Mouse (Mus musculus): ENCODE data around the gene Snd1. TPM values are rescaled to one million over a fixed set of nuclear protein-coding genes. Genes with fewer than 3 reads are reported as not detected.
A peak's percentile ranks its signal among the peaks of the same experiment; 100 is the strongest.

Snd1 gene
- polyA plus RNA-seq, 1 experiment: 155 TPM

- Histone ChIP-seq H3K36me3 (ENCODE audit: control insufficient read depth, insufficient read depth) (no peaks in the 10 kb centered on the region), H3K79me3 (ENCODE audit: low read depth) (no peaks in the 10 kb centered on the region), H3K4me3 (ENCODE audit: insufficient read depth, poor library complexity, severe bottlenecking) (no peak overlapping the region), H3K79me2 (ENCODE audit: control insufficient read depth, insufficient read depth) (no peaks in the 10 kb centered on the region), H3ac (ENCODE audit: control insufficient read depth, insufficient read length, low read depth) (no peak overlapping the region), H3K27me3 (ENCODE audit: control insufficient read depth, insufficient read depth, insufficient read length) (no peaks in the 10 kb centered on the region)
- TF ChIP-seq CTCF (IDR thresholded peaks at IDR 0.05; ENCODE audit: control insufficient read depth, insufficient read depth, insufficient read length): no peak
- no peak for TF ChIP-seq MYOD1 (IDR thresholded peaks at IDR 0.05; ENCODE audit: control insufficient read depth, insufficient read length, low read depth)
- TF ChIP-seq MYOG (IDR thresholded peaks at IDR 0.05; ENCODE audit: control insufficient read depth, extremely low read depth, insufficient read length): no peak
- TF ChIP-seq FOSL1 (IDR thresholded peaks at IDR 0.05; ENCODE audit: insufficient read depth, low read length, poor library complexity, severe bottlenecking): no peak
- no peak for TF ChIP-seq USF1 (IDR thresholded peaks at IDR 0.05; ENCODE audit: low read depth)
- TF ChIP-seq MAX (IDR thresholded peaks at IDR 0.05): no peak
- TF ChIP-seq CEBPB (IDR thresholded peaks at IDR 0.05; ENCODE audit: low read depth): no peak
Measured at GRCm38 (mm10) chr6:28905301-28905700, 430.4 kb downstream of the Snd1 start.

- H3K36me3 ChIP-seq (ENCODE audit: control insufficient read depth, insufficient read depth): no peaks in the 10 kb centered on the region
- no peaks in the 10 kb centered on the region for H3K27me3 ChIP-seq (ENCODE audit: control insufficient read depth, insufficient read depth, insufficient read length)
- no peak for TF ChIP-seq MYOD1 (IDR thresholded peaks at IDR 0.05; ENCODE audit: control insufficient read depth, insufficient read length, low read depth)
- TF ChIP-seq CEBPB (IDR thresholded peaks at IDR 0.05; ENCODE audit: low read depth): no peak
- no peak for TF ChIP-seq CTCF (IDR thresholded peaks at IDR 0.05; ENCODE audit: control insufficient read depth, insufficient read depth, insufficient read length)
- no peak for TF ChIP-seq FOSL1 (IDR thresholded peaks at IDR 0.05; ENCODE audit: insufficient read depth, low read length, poor library complexity, severe bottlenecking)
- TF ChIP-seq USF1 (IDR thresholded peaks at IDR 0.05; ENCODE audit: low read depth): peak; percentile 45
- TF ChIP-seq MYOG (IDR thresholded peaks at IDR 0.05; ENCODE audit: control insufficient read depth, extremely low read depth, insufficient read length): no peak
- no peak for TF ChIP-seq MAX (IDR thresholded peaks at IDR 0.05)
- H3ac ChIP-seq (ENCODE audit: control insufficient read depth, insufficient read length, low read depth): no peak overlapping the region
- H3K4me3 ChIP-seq (ENCODE audit: insufficient read depth, poor library complexity, severe bottlenecking): no peak overlapping the region
- H3K79me2 ChIP-seq (ENCODE audit: control insufficient read depth, insufficient read depth): no peaks in the 10 kb centered on the region
- H3K79me3 ChIP-seq (ENCODE audit: low read depth): no peaks in the 10 kb centered on the region
Measured at GRCm38 (mm10) chr6:28909866-28910265, 434.9 kb downstream of the Snd1 start.

GRCm38 (mm10) chr6:28914981-28915380 lies 440.0 kb downstream of the Snd1 start:
- Histone ChIP-seq H3K4me3 (ENCODE audit: insufficient read depth, poor library complexity, severe bottlenecking) (no peak overlapping the region), H3K36me3 (ENCODE audit: control insufficient read depth, insufficient read depth) (no peaks in the 10 kb centered on the region), H3K27me3 (ENCODE audit: control insufficient read depth, insufficient read depth, insufficient read length) (peaks cover 12% of the 10 kb centered on the region), H3K79me3 (ENCODE audit: low read depth) (no peaks in the 10 kb centered on the region), H3ac (ENCODE audit: control insufficient read depth, insufficient read length, low read depth) (no peak overlapping the region), H3K79me2 (ENCODE audit: control insufficient read depth, insufficient read depth) (no peaks in the 10 kb centered on the region)
- no peak for TF ChIP-seq MYOG (IDR thresholded peaks at IDR 0.05; ENCODE audit: control insufficient read depth, extremely low read depth, insufficient read length)
- no peak for TF ChIP-seq MAX (IDR thresholded peaks at IDR 0.05)
- TF ChIP-seq MYOD1 (IDR thresholded peaks at IDR 0.05; ENCODE audit: control insufficient read depth, insufficient read length, low read depth): no peak
- TF ChIP-seq FOSL1 (IDR thresholded peaks at IDR 0.05; ENCODE audit: insufficient read depth, low read length, poor library complexity, severe bottlenecking): no peak
- TF ChIP-seq CTCF (IDR thresholded peaks at IDR 0.05; ENCODE audit: control insufficient read depth, insufficient read depth, insufficient read length): no peak
- no peak for TF ChIP-seq CEBPB (IDR thresholded peaks at IDR 0.05; ENCODE audit: low read depth)
- no peak for TF ChIP-seq USF1 (IDR thresholded peaks at IDR 0.05; ENCODE audit: low read depth)

DNA sequence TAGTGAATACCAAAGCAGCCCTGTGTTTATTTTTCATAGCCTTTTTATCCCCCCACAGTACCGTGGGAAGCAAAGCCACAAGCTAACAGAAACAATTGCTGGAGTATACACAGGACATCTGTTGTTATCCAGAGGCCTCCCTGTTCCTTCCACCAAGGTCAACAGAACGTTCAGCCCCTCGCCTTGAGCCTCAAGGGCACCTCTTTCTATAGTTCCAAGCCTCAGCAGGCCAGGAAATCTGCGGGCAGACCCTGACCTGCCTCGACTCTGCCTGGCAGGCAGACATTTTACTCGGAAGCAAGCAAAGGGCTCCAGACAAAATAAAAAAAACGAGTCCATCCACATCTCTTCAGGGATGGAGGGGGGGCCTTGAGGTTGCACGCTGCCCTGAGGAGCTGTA lies 441.7 kb downstream of the Snd1 start:
- H3K79me3 ChIP-seq (ENCODE audit: low read depth): no peaks in the 10 kb centered on the region
- H3K36me3 ChIP-seq (ENCODE audit: control insufficient read depth, insufficient read depth): no peaks in the 10 kb centered on the region
- peaks cover 15% of the 10 kb centered on the region for H3K27me3 ChIP-seq (ENCODE audit: control insufficient read depth, insufficient read depth, insufficient read length)
- no peaks in the 10 kb centered on the region for H3K79me2 ChIP-seq (ENCODE audit: control insufficient read depth, insufficient read depth)
- no peak overlapping the region for H3K4me3 ChIP-seq (ENCODE audit: insufficient read depth, poor library complexity, severe bottlenecking)
- TF ChIP-seq CTCF (IDR thresholded peaks at IDR 0.05; ENCODE audit: control insufficient read depth, insufficient read depth, insufficient read length) (no peak), USF1 (IDR thresholded peaks at IDR 0.05; ENCODE audit: low read depth) (no peak), MYOD1 (IDR thresholded peaks at IDR 0.05; ENCODE audit: control insufficient read depth, insufficient read length, low read depth) (no peak), CEBPB (IDR thresholded peaks at IDR 0.05; ENCODE audit: low read depth) (no peak), MYOG (IDR thresholded peaks at IDR 0.05; ENCODE audit: control insufficient read depth, extremely low read depth, insufficient read length) (no peak), FOSL1 (IDR thresholded peaks at IDR 0.05; ENCODE audit: insufficient read depth, low read length, poor library complexity, severe bottlenecking) (no peak), MAX (IDR thresholded peaks at IDR 0.05) (no peak)
- H3ac ChIP-seq (ENCODE audit: control insufficient read depth, insufficient read length, low read depth): no peak overlapping the region

- H3K27me3 ChIP-seq (ENCODE audit: control insufficient read depth, insufficient read depth, insufficient read length): peaks cover 31% of the 10 kb centered on the region
- no peaks in the 10 kb centered on the region for H3K79me2 ChIP-seq (ENCODE audit: control insufficient read depth, insufficient read depth)
- no peaks in the 10 kb centered on the region for H3K36me3 ChIP-seq (ENCODE audit: control insufficient read depth, insufficient read depth)
- no peak for TF ChIP-seq USF1 (IDR thresholded peaks at IDR 0.05; ENCODE audit: low read depth)
- H3K79me3 ChIP-seq (ENCODE audit: low read depth): no peaks in the 10 kb centered on the region
- H3K4me3 ChIP-seq (ENCODE audit: insufficient read depth, poor library complexity, severe bottlenecking): no peak overlapping the region
- no peak overlapping the region for H3ac ChIP-seq (ENCODE audit: control insufficient read depth, insufficient read length, low read depth)
Measured at GRCm38 (mm10) chr6:28919346-28919745, 444.4 kb downstream of the Snd1 start.

GRCm38 (mm10) chr6:28922371-28922770 lies 447.4 kb downstream of the Snd1 start:
- no peak overlapping the region for H3K4me3 ChIP-seq (ENCODE audit: insufficient read depth, poor library complexity, severe bottlenecking)
- peaks cover 30% of the 10 kb centered on the region for H3K27me3 ChIP-seq (ENCODE audit: control insufficient read depth, insufficient read depth, insufficient read length)
- H3K79me3 ChIP-seq (ENCODE audit: low read depth): no peaks in the 10 kb centered on the region
- no peaks in the 10 kb centered on the region for H3K79me2 ChIP-seq (ENCODE audit: control insufficient read depth, insufficient read depth)
- no peak for TF ChIP-seq MYOD1 (IDR thresholded peaks at IDR 0.05; ENCODE audit: control insufficient read depth, insufficient read length, low read depth)
- no peak for TF ChIP-seq CTCF (IDR thresholded peaks at IDR 0.05; ENCODE audit: control insufficient read depth, insufficient read depth, insufficient read length)
- TF ChIP-seq USF1 (IDR thresholded peaks at IDR 0.05; ENCODE audit: low read depth): no peak
- TF ChIP-seq FOSL1 (IDR thresholded peaks at IDR 0.05; ENCODE audit: insufficient read depth, low read length, poor library complexity, severe bottlenecking): no peak
- TF ChIP-seq MYOG (IDR thresholded peaks at IDR 0.05; ENCODE audit: control insufficient read depth, extremely low read depth, insufficient read length): no peak
- TF ChIP-seq MAX (IDR thresholded peaks at IDR 0.05): no peak
- TF ChIP-seq CEBPB (IDR thresholded peaks at IDR 0.05; ENCODE audit: low read depth): no peak
- no peaks in the 10 kb centered on the region for H3K36me3 ChIP-seq (ENCODE audit: control insufficient read depth, insufficient read depth)
- no peak overlapping the region for H3ac ChIP-seq (ENCODE audit: control insufficient read depth, insufficient read length, low read depth)

Data from C2C12 (cell line).